Mouse (Mus musculus) lung, embryonic 14.5 days (tissue): Measurements from ENCODE around the gene Mybph. TPM values are rescaled to one million over a fixed set of nuclear protein-coding genes. Genes with fewer than 3 reads are reported as not detected.

ENCODE experiments used
- ATAC-seq: fragments of 200-750 bp; cut with Nextera tagmentation; 2 replicates; pipeline ENCODE4 v1.8.0; 2017; ENCODE audit warnings: mild to moderate bottlenecking, moderate TSS enrichment, moderate library complexity; ENCODE audit not compliant: insufficient read depth
- DNase-seq: peaks from one replicate; pipeline ENCODE4 v3.0.0-alpha.2; 2015
- H3K27ac ChIP-seq: fragments of 300-500 bp; sonication (generic); 2 replicates; pipeline ENCODE4 v1.5.1; 2014; ENCODE audit warnings: low read depth, mild to moderate bottlenecking, moderate library complexity
- H3K27me3 ChIP-seq: fragments of 300-500 bp; sonication (generic); 2 replicates; pipeline ENCODE4 v1.6.1; 2014; ENCODE audit warnings: low read length, control low read depth; ENCODE audit not compliant: insufficient read depth
- H3K36me3 ChIP-seq: fragments of 300-500 bp; sonication (generic); 2 replicates; pipeline ENCODE4 v1.6.1; 2014; ENCODE audit warnings: control low read depth; ENCODE audit not compliant: insufficient read depth
- H3K4me1 ChIP-seq: fragments of 300-500 bp; sonication (generic); 2 replicates; pipeline ENCODE4 v1.6.1; 2014; ENCODE audit warnings: antibody characterized with exemption, control low read depth; ENCODE audit not compliant: insufficient read depth
- H3K4me2 ChIP-seq: fragments of 300-500 bp; sonication (generic); 2 replicates; pipeline ENCODE4 v1.6.1; 2014; ENCODE audit warnings: mild to moderate bottlenecking
- H3K4me3 ChIP-seq: fragments of 300-500 bp; sonication (generic); 2 replicates; pipeline ENCODE4 v1.5.1; 2014; ENCODE audit warnings: low read depth, low read length
- H3K9ac ChIP-seq: fragments of 300-500 bp; sonication (generic); 2 replicates; pipeline ENCODE4 v1.6.1; 2014
- H3K9me3 ChIP-seq: fragments of 300-500 bp; sonication (generic); 2 replicates; pipeline ENCODE4 v1.6.1; 2016; ENCODE audit warnings: low read depth, low read length, control low read depth
- CTCF ChIP-seq: IDR thresholded peaks from 2 replicates; pipeline ENCODE4 v1.5.1; 2016; ENCODE audit warnings: antibody characterized with exemption, low read depth
- WGBS: fragments of 180-500 bp; shearing (Covaris S2); extraction: QIAGEN DNeasy Blood & Tissue Kit; methylation state at CpG from one replicate; pipeline ENCODE4 v1.1.7; 2014; 5-methylcytosine and 5-hydroxymethylcytosine counted together
- polyA plus RNA-seq: library from polyadenylated mRNA; unstranded; fragments of >200 nt; fragmentation: Nextera tagmentation; extraction: Ambion mirVana; gene quantifications from 2 replicates; pipeline ENCODE4 v1.2.1, GENCODE M21; 2014

Gene Mybph
- polyA plus RNA-seq, 1 experiment from 2014 or later: not detected

GRCm38 (mm10) chr1:134200998-134201686 lies 7.9 kb downstream of the Mybph start:
- H3K27ac ChIP-seq: no peak overlapping the region
- no peaks in the 10 kb centered on the region for H3K27me3 ChIP-seq
- no peak overlapping the region for H3K4me2 ChIP-seq
- TF ChIP-seq CTCF: no peak
- 90% methylated on average over 6 of the region's 6 CpGs for WGBS
- DNase-seq (no peak), ATAC-seq (no peak)
- H3K4me3 ChIP-seq: no peak overlapping the region
- no peak overlapping the region for H3K9ac ChIP-seq
- 0 out of 2 replicates have a peak, but pooled peaks cover under 1% of the 10 kb centered on the region for H3K4me1 ChIP-seq
- H3K36me3 ChIP-seq: no peaks in the 10 kb centered on the region
- H3K9me3 ChIP-seq: no peaks in the 10 kb centered on the region

GRCm38 (mm10) chr1:134201751-134202420 lies 8.6 kb downstream of the Mybph start:
- Histone ChIP-seq H3K4me2 (no peak overlapping the region), H3K27ac (no peak overlapping the region), H3K9ac (no peak overlapping the region), H3K4me3 (no peak overlapping the region), H3K36me3 (no peaks in the 10 kb centered on the region), H3K4me1 (no peaks in the 10 kb centered on the region), H3K9me3 (no peaks in the 10 kb centered on the region), H3K27me3 (no peaks in the 10 kb centered on the region)
- WGBS: 43% methylated on average over 3 of the region's 3 CpGs
- TF ChIP-seq CTCF: peak; percentile 81
- peak; percentile 72 for DNase-seq
- ATAC-seq: no peak

- H3K4me3 ChIP-seq: no peak overlapping the region
- H3K36me3 ChIP-seq: no peaks in the 10 kb centered on the region
- H3K9ac ChIP-seq: no peak overlapping the region
- no peak overlapping the region for H3K27ac ChIP-seq
- H3K27me3 ChIP-seq: no peaks in the 10 kb centered on the region
- H3K4me2 ChIP-seq: no peak overlapping the region
- WGBS: 83% methylated on average over 13 of the region's 13 CpGs
- no peaks in the 10 kb centered on the region for H3K4me1 ChIP-seq
- TF ChIP-seq CTCF: no peak
- no peaks in the 10 kb centered on the region for H3K9me3 ChIP-seq
- ATAC-seq: no peak
- no peak for DNase-seq
These were observed 11.0 kb downstream of the Mybph start for GRCm38 (mm10) chr1:134204230-134204629.

GRCm38 (mm10) chr1:134205296-134206018 lies 12.2 kb downstream of the Mybph start:
- H3K9me3 ChIP-seq: no peaks in the 10 kb centered on the region
- ATAC-seq: no peak
- H3K27ac ChIP-seq: no peak overlapping the region
- H3K27me3 ChIP-seq: no peaks in the 10 kb centered on the region
- H3K36me3 ChIP-seq: no peaks in the 10 kb centered on the region
- TF ChIP-seq CTCF: no peak
- H3K4me2 ChIP-seq: no peak overlapping the region
- no peak overlapping the region for H3K4me3 ChIP-seq
- DNase-seq: no peak
- 22% methylated on average over 9 of the region's 9 CpGs for WGBS
- H3K4me1 ChIP-seq: no peaks in the 10 kb centered on the region
- H3K9ac ChIP-seq: no peak overlapping the region

- H3K9me3 ChIP-seq: no peaks in the 10 kb centered on the region
- DNase-seq: peak; percentile 23
- no peaks in the 10 kb centered on the region for H3K27me3 ChIP-seq
- H3K4me1 ChIP-seq: 0 out of 2 replicates have a peak, but pooled peaks cover 2% of the 10 kb centered on the region
- H3K36me3 ChIP-seq: no peaks in the 10 kb centered on the region
- no peak for ATAC-seq
- no peak overlapping the region for H3K9ac ChIP-seq
- no peak overlapping the region for H3K27ac ChIP-seq
- H3K4me3 ChIP-seq: no peak overlapping the region
- 12% methylated on average over 5 of the region's 5 CpGs for WGBS
- no peak for TF ChIP-seq CTCF
- H3K4me2 ChIP-seq: no peak overlapping the region
These were observed 12.8 kb downstream of the Mybph start for GRCm38 (mm10) chr1:134206085-134206484.

GRCm38 (mm10) chr1:134210179-134210755 lies 17.0 kb downstream of the Mybph start:
- WGBS: 71% methylated on average over 6 of the region's 6 CpGs
- H3K27ac ChIP-seq: no peak overlapping the region
- H3K9me3 ChIP-seq: no peaks in the 10 kb centered on the region
- H3K4me1 ChIP-seq: 0 out of 2 replicates have a peak, but pooled peaks cover 2% of the 10 kb centered on the region
- H3K27me3 ChIP-seq: no peaks in the 10 kb centered on the region
- H3K4me2 ChIP-seq: no peak overlapping the region
- no peak for ATAC-seq
- DNase-seq: no peak
- no peaks in the 10 kb centered on the region for H3K36me3 ChIP-seq
- no peak for TF ChIP-seq CTCF
- no peak overlapping the region for H3K9ac ChIP-seq
- H3K4me3 ChIP-seq: no peak overlapping the region
